Mouse (Mus musculus) MEL (cell line): Measurements from ENCODE around the gene Tbc1d9. TPM values are rescaled to one million over a fixed set of nuclear protein-coding genes. Genes with fewer than 3 reads are reported as not detected.

Experiments used
- DNase-seq: peaks from one replicate; pipeline ENCODE4 v3.0.0; 2011; ENCODE audit warnings: low read depth, low spot score
- H3K27ac ChIP-seq: 2 replicates; pipeline ENCODE4 v1.5.1; 2012; ENCODE audit warnings: low read depth, mild to moderate bottlenecking, control low read depth, low read length, moderate library complexity; ENCODE audit not compliant: control insufficient read depth
- H3K27me3 ChIP-seq, 2 experiments: fragments of 150-350 bp in 1 of 2; sonication (generic) in 1 of 2; 2 replicates each; pipeline ENCODE4 v1.6.1; 2012; ENCODE audit warnings: low read length in 2 of 2, mild to moderate bottlenecking in 2 of 2, improper control_type of control experiment in 1 of 2, moderate library complexity in 1 of 2; ENCODE audit not compliant: insufficient read depth in 2 of 2, control insufficient read depth in 1 of 2
- H3K36me3 ChIP-seq, 2 experiments: 2 replicates each; pipeline ENCODE4 v1.6.1; 2012 to 2014; ENCODE audit warnings: low read length in 2 of 2, improper control_type of control experiment in 1 of 2, inconsistent platforms in 1 of 2, mild to moderate bottlenecking in 1 of 2; ENCODE audit not compliant: insufficient read depth in 2 of 2, control insufficient read depth in 1 of 2
- H3K4me1 ChIP-seq, 2 experiments: fragments of 150-350 bp in 1 of 2; sonication (generic) in 1 of 2; 2 replicates each; pipeline ENCODE4 v1.6.1; 2012; ENCODE audit warnings: low read length in 2 of 2, improper control_type of control experiment in 1 of 2, mild to moderate bottlenecking in 1 of 2; ENCODE audit not compliant: insufficient read depth in 2 of 2, control insufficient read depth in 1 of 2
- H3K4me3 ChIP-seq, 2 experiments: fragments of 150-350 bp in 1 of 2; sonication (generic) in 1 of 2; 2 replicates each; pipeline ENCODE4 v1.5.1; 2012; ENCODE audit warnings: low read depth in 2 of 2, low read length in 2 of 2, mild to moderate bottlenecking in 2 of 2, moderate library complexity in 2 of 2, control low read depth in 1 of 2, improper control_type of control experiment in 1 of 2; ENCODE audit not compliant: control insufficient read depth in 1 of 2, insufficient read depth in 1 of 2
- H3K79me2 ChIP-seq: 2 replicates; pipeline ENCODE4 v1.6.1; 2012; ENCODE audit warnings: mild to moderate bottlenecking, low read length, moderate library complexity; ENCODE audit not compliant: control insufficient read depth, poor library complexity, insufficient read depth
- H3K9ac ChIP-seq: 2 replicates; pipeline ENCODE4 v1.6.1; 2012; ENCODE audit warnings: low read depth, mild to moderate bottlenecking, control low read depth, low read length, moderate library complexity; ENCODE audit not compliant: control insufficient read depth, poor library complexity, severe bottlenecking
- H3K9me3 ChIP-seq: fragments of 150-350 bp; sonication (generic); replicated peaks from 2 replicates; pipeline ENCODE4 v1.6.1; 2012; ENCODE audit warnings: mild to moderate bottlenecking, low read length, improper control_type of control experiment, moderate library complexity; ENCODE audit not compliant: insufficient read depth
- ELF1 ChIP-seq: IDR thresholded peaks from 2 replicates; pipeline ENCODE4 v1.6.1; 2014; ENCODE audit warnings: low read depth, mild to moderate bottlenecking, inconsistent platforms, low read length, improper control_type of control experiment, moderate library complexity
- EP300 ChIP-seq, 2 experiments: IDR thresholded peaks; 2 replicates each; pipeline ENCODE4 v1.6.1; 2011; ENCODE audit warnings: improper control_type of control experiment in 2 of 2, low read length in 2 of 2, low read depth in 1 of 2, mild to moderate bottlenecking in 1 of 2
- ETS1 ChIP-seq: IDR thresholded peaks from 2 replicates; pipeline ENCODE4 v1.6.1; 2012; ENCODE audit warnings: low read depth, mild to moderate bottlenecking, inconsistent platforms, low read length, improper control_type of control experiment, moderate library complexity
- MAFK ChIP-seq: IDR thresholded peaks from 2 replicates; pipeline ENCODE4 v1.6.1; 2011; ENCODE audit warnings: low read depth, mild to moderate bottlenecking, low read length, improper control_type of control experiment, borderline replicate concordance
- MAX ChIP-seq: IDR thresholded peaks from 2 replicates; pipeline ENCODE4 v1.6.1; 2011; ENCODE audit warnings: low read length, improper control_type of control experiment
- MXI1 ChIP-seq: IDR thresholded peaks from 2 replicates; pipeline ENCODE4 v1.6.1; 2011; ENCODE audit warnings: mild to moderate bottlenecking, low read depth, low read length, improper control_type of control experiment
- MYC ChIP-seq: IDR thresholded peaks from 2 replicates; pipeline ENCODE4 v1.6.1; 2011; ENCODE audit warnings: low read depth, mild to moderate bottlenecking, low read length, improper control_type of control experiment, moderate library complexity
- NELFE ChIP-seq: IDR thresholded peaks from 2 replicates; pipeline ENCODE4 v1.6.1; 2011; ENCODE audit warnings: low read depth, low read length, improper control_type of control experiment
- NRF1 ChIP-seq: IDR thresholded peaks from 2 replicates; pipeline ENCODE4 v1.6.1; 2014; ENCODE audit warnings: low read depth, mild to moderate bottlenecking, inconsistent platforms, low read length, improper control_type of control experiment, moderate library complexity; ENCODE audit not compliant: poor library complexity, insufficient read depth, severe bottlenecking
- POLR2A ChIP-seq, 2 experiments: IDR thresholded peaks; 2 replicates each; pipeline ENCODE4 v1.6.1; 2011 to 2012; ENCODE audit warnings: low read length in 2 of 2, mild to moderate bottlenecking in 2 of 2, control low read depth in 1 of 2, improper control_type of control experiment in 1 of 2, low read depth in 1 of 2, moderate library complexity in 1 of 2; ENCODE audit not compliant: control insufficient read depth in 1 of 2, insufficient read depth in 1 of 2, poor library complexity in 1 of 2
- POLR2AphosphoS2 ChIP-seq: IDR thresholded peaks from 2 replicates; pipeline ENCODE4 v1.6.1; 2011; ENCODE audit warnings: low read length, improper control_type of control experiment
- POLR2AphosphoS5 ChIP-seq: IDR thresholded peaks from 2 replicates; pipeline ENCODE4 v1.6.1; 2012; ENCODE audit warnings: low read depth, borderline replicate concordance, mild to moderate bottlenecking, inconsistent platforms, low read length, moderate library complexity, mixed read lengths
- RAD21 ChIP-seq: IDR thresholded peaks from 2 replicates; pipeline ENCODE4 v1.6.1; 2011; ENCODE audit warnings: mild to moderate bottlenecking, low read depth, low read length, improper control_type of control experiment
- RCOR1 ChIP-seq: IDR thresholded peaks from 2 replicates; pipeline ENCODE4 v1.6.1; 2012; ENCODE audit warnings: low read depth, mild to moderate bottlenecking, inconsistent platforms, low read length, improper control_type of control experiment
- SMC3 ChIP-seq: IDR thresholded peaks from 2 replicates; pipeline ENCODE4 v1.6.1; 2011; ENCODE audit warnings: low read depth, low read length, improper control_type of control experiment
- TAL1 ChIP-seq: IDR thresholded peaks from 2 replicates; pipeline ENCODE4 v1.6.1; 2012; ENCODE audit warnings: mild to moderate bottlenecking, inconsistent platforms, low read length, moderate library complexity, mixed read lengths
- TBP ChIP-seq: IDR thresholded peaks from 2 replicates; pipeline ENCODE4 v1.8.0; 2011; ENCODE audit warnings: low read depth, low read length, improper control_type of control experiment
- USF2 ChIP-seq, 2 experiments: IDR thresholded peaks; 2 replicates each; pipeline ENCODE4 v1.6.1; 2011 to 2012; ENCODE audit warnings: improper control_type of control experiment in 2 of 2, low read length in 2 of 2, borderline replicate concordance in 1 of 2, inconsistent platforms in 1 of 2, low read depth in 1 of 2, mild to moderate bottlenecking in 1 of 2; ENCODE audit not compliant: insufficient read depth in 1 of 2
- ZNF384 ChIP-seq: IDR thresholded peaks from 2 replicates; pipeline ENCODE4 v1.6.1; 2012; ENCODE audit warnings: low read depth, mild to moderate bottlenecking, inconsistent platforms, low read length, improper control_type of control experiment
- polyA plus RNA-seq, 2 experiments: library from polyadenylated mRNA; stranded (reverse) in 1 of 2; unstranded in 1 of 2; fragments of >175 nt in 1 of 2; fragments of >200 nt in 1 of 2; gene quantifications; 2 replicates each; pipeline versions ENCODE4 v1.2.1 to v1.2.4; 2012; ENCODE audit warnings: low replicate concordance in 2 of 2, low read depth in 1 of 2; ENCODE audit not compliant: insufficient read length in 2 of 2, insufficient read depth in 1 of 2, missing spikeins in 1 of 2
- total RNA-seq: library from RNA; depleted of rRNA; stranded (reverse); fragments of 300-350 nt; gene quantifications from 2 replicates; pipeline ENCODE4 v1.2.3, GENCODE M21; 2012; rRNA removed

Tbc1d9 gene
- not detected in 2 replicates for total RNA-seq
- polyA plus RNA-seq = not detected

GRCm38 (mm10) chr8:83165235-83165930 lies at the start of gene Tbc1d9:
Gene Tbc1d9, plus strand, starts transcription at chr8:83165352.
- H3K9me3 ChIP-seq = no peaks in the 10 kb centered on the region
- H3K79me2 ChIP-seq = no peaks in the 10 kb centered on the region
- H3K36me3 ChIP-seq = no peaks in the 10 kb centered on the region
- no peak for DNase-seq
- H3K27me3 ChIP-seq = no peaks in the 10 kb centered on the region
- no peaks in the 10 kb centered on the region for H3K4me1 ChIP-seq
- H3K4me3 ChIP-seq = no peak within 1 kb of the TSS
- no peak within 1 kb of the TSS for H3K27ac ChIP-seq
- no peak for TF ChIP-seq POLR2A (IDR thresholded peaks at IDR 0.05; ENCODE audit: control insufficient read depth in 1 of 2, insufficient read depth in 1 of 2, low read depth in 1 of 2, low read length in 2 of 2, poor library complexity in 1 of 2)
- TF ChIP-seq NRF1 = no peak
- no peak for TF ChIP-seq ELF1
- TF ChIP-seq RAD21 = no peak
- TF ChIP-seq EP300 (IDR thresholded peaks at IDR 0.05; ENCODE audit: low read depth in 1 of 2, low read length in 2 of 2) = no peak
- no peak for TF ChIP-seq TAL1
- TF ChIP-seq USF2 (IDR thresholded peaks at IDR 0.05; ENCODE audit: borderline replicate concordance in 1 of 2, insufficient read depth in 1 of 2, low read depth in 1 of 2, low read length in 2 of 2) = no peak
- TF ChIP-seq MAX = no peak
- TF ChIP-seq MYC = no peak
- no peak for TF ChIP-seq POLR2AphosphoS5
- TF ChIP-seq SMC3 = no peak
- no peak for TF ChIP-seq TBP
- no peak for TF ChIP-seq POLR2AphosphoS2
- TF ChIP-seq MXI1 = no peak
- TF ChIP-seq MAFK = no peak
- no peak within 1 kb of the TSS for H3K9ac ChIP-seq

GRCm38 (mm10) chr8:83135086-83135485 lies 30.1 kb upstream of the Tbc1d9 start:
- no peaks in the 10 kb centered on the region for H3K9me3 ChIP-seq
- H3K36me3 ChIP-seq = no peaks in the 10 kb centered on the region
- H3K79me2 ChIP-seq = no peaks in the 10 kb centered on the region
- H3K4me3 ChIP-seq = no peak overlapping the region
- no peaks in the 10 kb centered on the region for H3K27me3 ChIP-seq
- H3K9ac ChIP-seq = no peak overlapping the region
- H3K27ac ChIP-seq = no peak overlapping the region
- TF ChIP-seq RCOR1 (no peak), SMC3 (no peak), ETS1 (no peak), MAFK (no peak), MAX (no peak), NELFE (no peak), TBP (no peak), TAL1 (no peak), NRF1 (no peak), ZNF384 (no peak), POLR2AphosphoS2 (no peak)
- no peaks in the 10 kb centered on the region for H3K4me1 ChIP-seq
- DNase-seq = no peak
